Mouse (Mus musculus): ENCODE results near the gene Mki67. TPM values are rescaled to one million over a fixed set of nuclear protein-coding genes. Genes with fewer than 3 reads are reported as not detected.

Gene Mki67
- total RNA-seq, 1 experiment, result 96.9 TPM

DNA sequence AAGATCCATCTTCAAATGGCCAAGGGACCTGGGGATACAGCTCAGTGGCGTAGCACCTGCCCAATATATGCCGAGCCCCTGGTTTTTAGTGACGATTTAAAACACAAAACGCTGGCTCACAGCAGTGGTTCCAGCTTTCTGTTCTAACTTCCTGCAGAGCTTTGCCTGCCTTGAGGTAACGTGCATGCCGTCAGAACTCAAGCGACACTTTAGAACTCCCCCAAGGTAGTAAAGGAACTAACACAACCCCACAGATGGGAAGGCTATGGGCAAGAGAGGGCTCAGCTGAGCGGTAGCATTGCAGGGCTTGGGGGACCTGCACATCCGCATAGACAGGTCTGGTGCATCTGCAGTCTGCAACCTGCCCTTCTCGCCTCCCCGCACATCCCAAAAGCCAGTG is 63.4 kb downstream of the Mki67 start:
- TF ChIP-seq ZC3H11A (IDR thresholded peaks at IDR 0.05; ENCODE audit: borderline replicate concordance, low read depth, low read length), result no peak
- no peak for TF ChIP-seq ZNF384 (IDR thresholded peaks at IDR 0.05; ENCODE audit: low read depth, low read length)
- TF ChIP-seq CHD2 (IDR thresholded peaks at IDR 0.05; ENCODE audit: low read depth, low read length), result no peak
- no peak for TF ChIP-seq MAFK (IDR thresholded peaks at IDR 0.05; ENCODE audit: insufficient read depth, low read depth, low read length)
- no peak for TF ChIP-seq HCFC1 (IDR thresholded peaks at IDR 0.05; ENCODE audit: borderline replicate concordance, insufficient read depth, low read length)
- no peaks in the 10 kb centered on the region for H3K9me3 ChIP-seq (ENCODE audit: control insufficient read depth, insufficient read depth, low read depth, low read length)
- no peak overlapping the region for H3K9ac ChIP-seq (ENCODE audit: insufficient read depth, low read depth, low read length, poor library complexity, severe bottlenecking)
- in situ Hi-C loops (cut with MboI; ENCODE audit: low sequenced_read_pairs in 2 of 2, unreplicated experiment in 2 of 2), result no loop called here
- no peak overlapping the region for H3K4me3 ChIP-seq (ENCODE audit: insufficient read depth in 1 of 2, low read depth in 1 of 2, low read length in 2 of 2, poor library complexity in 1 of 2, severe bottlenecking in 1 of 2)
- no peaks in the 10 kb centered on the region for H3K36me3 ChIP-seq (ENCODE audit: control insufficient read depth, insufficient read depth, low read length, poor library complexity, severe bottlenecking)
- DNase-seq (ENCODE audit: low read depth, low spot score), result no peak
- no peak overlapping the region for H3K27ac ChIP-seq (ENCODE audit: insufficient read depth, low read depth, low read length, poor library complexity, severe bottlenecking)
- no peaks in the 10 kb centered on the region for H3K4me1 ChIP-seq (ENCODE audit: control insufficient read depth in 2 of 2, insufficient read depth in 2 of 2, low read length in 2 of 2, poor library complexity in 1 of 2)

DNA sequence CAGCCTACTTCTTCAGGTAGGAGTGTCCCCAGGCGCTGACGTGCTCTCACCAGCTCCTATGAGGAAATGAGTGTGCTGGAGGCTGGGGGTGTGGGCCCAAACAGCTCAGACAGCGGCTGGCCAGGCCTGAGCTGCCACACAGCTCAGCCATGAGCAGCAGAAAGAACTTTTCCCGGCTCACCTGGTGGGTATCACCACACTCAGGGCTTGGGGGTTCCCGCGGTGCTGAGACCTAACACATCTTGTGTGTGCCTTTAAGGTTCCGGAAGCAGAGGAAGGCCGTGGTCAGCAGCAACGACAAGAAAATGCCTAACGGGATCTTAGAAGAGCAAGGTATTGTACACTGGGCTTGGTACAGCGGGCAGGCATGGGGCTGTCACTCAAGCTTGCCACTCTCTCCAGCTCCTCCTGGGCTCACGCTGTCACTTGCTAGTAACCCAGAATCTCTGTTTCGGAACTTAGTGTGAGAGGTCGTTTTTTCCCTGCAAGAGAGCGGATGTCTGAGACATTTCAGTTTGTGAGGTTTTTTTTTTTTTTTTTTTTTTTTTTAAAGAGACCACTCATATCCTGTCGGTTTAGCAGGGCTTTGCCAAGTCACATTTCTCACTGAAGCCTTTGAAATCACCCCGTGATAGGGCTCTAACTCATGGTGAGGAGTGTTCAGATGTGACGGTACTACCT is 64.2 kb downstream of the Mki67 start:
- no peak overlapping the region for H3K4me3 ChIP-seq (ENCODE audit: insufficient read depth in 1 of 2, low read depth in 1 of 2, low read length in 2 of 2, poor library complexity in 1 of 2, severe bottlenecking in 1 of 2)
- H3K36me3 ChIP-seq (ENCODE audit: control insufficient read depth, insufficient read depth, low read length, poor library complexity, severe bottlenecking), result no peaks in the 10 kb centered on the region
- no peak for DNase-seq (ENCODE audit: low read depth, low spot score)
- H3K27ac ChIP-seq (ENCODE audit: insufficient read depth, low read depth, low read length, poor library complexity, severe bottlenecking), result no peak overlapping the region
- no peak overlapping the region for H3K9ac ChIP-seq (ENCODE audit: insufficient read depth, low read depth, low read length, poor library complexity, severe bottlenecking)
- no peaks in the 10 kb centered on the region for H3K4me1 ChIP-seq (ENCODE audit: control insufficient read depth in 2 of 2, insufficient read depth in 2 of 2, low read length in 2 of 2, poor library complexity in 1 of 2)
- in situ Hi-C loops (cut with MboI; ENCODE audit: low sequenced_read_pairs in 2 of 2, unreplicated experiment in 2 of 2), result no loop called here
- TF ChIP-seq HCFC1 (IDR thresholded peaks at IDR 0.05; ENCODE audit: borderline replicate concordance, insufficient read depth, low read length) (no peak), MAFK (IDR thresholded peaks at IDR 0.05; ENCODE audit: insufficient read depth, low read depth, low read length) (no peak), ZC3H11A (IDR thresholded peaks at IDR 0.05; ENCODE audit: borderline replicate concordance, low read depth, low read length) (no peak), ZNF384 (IDR thresholded peaks at IDR 0.05; ENCODE audit: low read depth, low read length) (no peak), CHD2 (IDR thresholded peaks at IDR 0.05; ENCODE audit: low read depth, low read length) (no peak)
- H3K9me3 ChIP-seq (ENCODE audit: control insufficient read depth, insufficient read depth, low read depth, low read length), result no peaks in the 10 kb centered on the region

DNA sequence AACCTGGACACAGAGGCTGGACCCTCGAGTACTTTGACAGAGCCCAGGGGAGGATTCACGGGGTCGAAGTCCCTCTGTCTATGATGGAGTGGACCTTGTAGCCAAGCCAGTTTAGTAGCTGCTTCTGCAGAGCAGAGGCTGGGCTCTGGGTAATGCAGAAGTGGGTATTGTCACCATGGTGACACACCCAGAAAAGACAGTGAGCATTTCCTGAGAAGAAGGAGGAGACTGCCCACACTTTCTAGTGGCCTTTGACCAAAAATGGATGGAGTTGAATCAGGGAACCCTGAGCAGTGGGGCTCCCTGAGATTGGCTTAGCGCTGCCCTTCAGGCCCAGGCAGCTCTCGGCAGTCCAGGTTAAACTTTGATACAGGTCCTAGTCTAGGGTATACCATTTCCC is 66.1 kb downstream of the Mki67 start:
- in situ Hi-C loops (cut with MboI; ENCODE audit: low sequenced_read_pairs in 2 of 2, unreplicated experiment in 2 of 2), result no loop called here
- no peak overlapping the region for H3K27ac ChIP-seq (ENCODE audit: insufficient read depth, low read depth, low read length, poor library complexity, severe bottlenecking)
- DNase-seq (ENCODE audit: low read depth, low spot score), result no peak
- no peak overlapping the region for H3K4me3 ChIP-seq (ENCODE audit: insufficient read depth in 1 of 2, low read depth in 1 of 2, low read length in 2 of 2, poor library complexity in 1 of 2, severe bottlenecking in 1 of 2)
- H3K9ac ChIP-seq (ENCODE audit: insufficient read depth, low read depth, low read length, poor library complexity, severe bottlenecking), result no peak overlapping the region
- TF ChIP-seq ZNF384 (IDR thresholded peaks at IDR 0.05; ENCODE audit: low read depth, low read length) (no peak), MAFK (IDR thresholded peaks at IDR 0.05; ENCODE audit: insufficient read depth, low read depth, low read length) (no peak), ZC3H11A (IDR thresholded peaks at IDR 0.05; ENCODE audit: borderline replicate concordance, low read depth, low read length) (no peak), HCFC1 (IDR thresholded peaks at IDR 0.05; ENCODE audit: borderline replicate concordance, insufficient read depth, low read length) (no peak), CHD2 (IDR thresholded peaks at IDR 0.05; ENCODE audit: low read depth, low read length) (no peak)
- H3K4me1 ChIP-seq (ENCODE audit: control insufficient read depth in 2 of 2, insufficient read depth in 2 of 2, low read length in 2 of 2, poor library complexity in 1 of 2), result no peaks in the 10 kb centered on the region
- H3K9me3 ChIP-seq (ENCODE audit: control insufficient read depth, insufficient read depth, low read depth, low read length), result no peaks in the 10 kb centered on the region
- no peaks in the 10 kb centered on the region for H3K36me3 ChIP-seq (ENCODE audit: control insufficient read depth, insufficient read depth, low read length, poor library complexity, severe bottlenecking)

DNA sequence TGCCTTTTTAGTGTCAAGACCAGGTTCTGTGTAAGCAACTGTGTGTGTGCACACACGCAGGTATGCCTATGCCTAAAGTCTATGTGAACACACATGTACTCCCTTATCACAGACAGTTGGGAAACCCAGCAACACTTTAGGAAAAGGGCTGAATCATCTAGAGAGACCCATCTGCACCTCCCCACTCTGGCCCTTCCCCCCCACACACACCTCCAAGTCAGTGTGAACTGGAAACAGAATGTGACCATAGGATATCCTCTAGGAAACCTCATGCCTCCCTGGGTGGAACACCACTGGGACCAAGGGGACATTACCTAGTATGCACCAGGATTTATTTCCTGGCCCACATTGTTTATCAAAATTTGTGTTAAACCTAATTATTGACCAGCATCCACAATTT is 66.9 kb downstream of the Mki67 start:
- Histone ChIP-seq H3K9me3 (ENCODE audit: control insufficient read depth, insufficient read depth, low read depth, low read length) (no peaks in the 10 kb centered on the region), H3K4me3 (ENCODE audit: insufficient read depth in 1 of 2, low read depth in 1 of 2, low read length in 2 of 2, poor library complexity in 1 of 2, severe bottlenecking in 1 of 2) (no peak overlapping the region), H3K27ac (ENCODE audit: insufficient read depth, low read depth, low read length, poor library complexity, severe bottlenecking) (no peak overlapping the region), H3K9ac (ENCODE audit: insufficient read depth, low read depth, low read length, poor library complexity, severe bottlenecking) (no peak overlapping the region), H3K36me3 (ENCODE audit: control insufficient read depth, insufficient read depth, low read length, poor library complexity, severe bottlenecking) (no peaks in the 10 kb centered on the region), H3K4me1 (ENCODE audit: control insufficient read depth in 2 of 2, insufficient read depth in 2 of 2, low read length in 2 of 2, poor library complexity in 1 of 2) (no peaks in the 10 kb centered on the region)
- in situ Hi-C loops (cut with MboI; ENCODE audit: low sequenced_read_pairs in 2 of 2, unreplicated experiment in 2 of 2), result no loop called here
- DNase-seq (ENCODE audit: low read depth, low spot score), result no peak
- TF ChIP-seq HCFC1 (IDR thresholded peaks at IDR 0.05; ENCODE audit: borderline replicate concordance, insufficient read depth, low read length) (no peak), CHD2 (IDR thresholded peaks at IDR 0.05; ENCODE audit: low read depth, low read length) (no peak), ZNF384 (IDR thresholded peaks at IDR 0.05; ENCODE audit: low read depth, low read length) (no peak), ZC3H11A (IDR thresholded peaks at IDR 0.05; ENCODE audit: borderline replicate concordance, low read depth, low read length) (no peak), MAFK (IDR thresholded peaks at IDR 0.05; ENCODE audit: insufficient read depth, low read depth, low read length) (no peak)
